Mouse (Mus musculus) myocyte (in vitro differentiated cells): Measurements from ENCODE around the gene Tmem39b. TPM values are rescaled to one million over a fixed set of nuclear protein-coding genes. Genes with fewer than 3 reads are reported as not detected.

Experiments used
- H3K27me3 ChIP-seq: one replicate; pipeline ENCODE4 v1.6.1; 2011; ENCODE audit not compliant: control insufficient read depth, insufficient read depth, insufficient read length
- H3K36me3 ChIP-seq: one replicate; pipeline ENCODE4 v1.6.1; 2011; ENCODE audit not compliant: control insufficient read depth, insufficient read depth
- H3K4me2 ChIP-seq: one replicate; pipeline ENCODE4 v1.6.1; 2011; ENCODE audit warnings: low read depth, control low read depth
- H3K4me3 ChIP-seq: one replicate; pipeline ENCODE4 v1.5.1; 2011; ENCODE audit warnings: mild to moderate bottlenecking, control low read depth, moderate library complexity
- H3K79me2 ChIP-seq: one replicate; pipeline ENCODE4 v1.6.1; 2011; ENCODE audit not compliant: control insufficient read depth, insufficient read depth
- H3ac ChIP-seq: one replicate; pipeline ENCODE4 v1.6.1; 2011; ENCODE audit not compliant: control insufficient read depth, insufficient read length
- CEBPB ChIP-seq: IDR thresholded peaks from 2 replicates; pipeline ENCODE4 v1.6.1; 2011; ENCODE audit warnings: mild to moderate bottlenecking, moderate library complexity; ENCODE audit not compliant: poor library complexity, insufficient read depth, severe bottlenecking
- E2F4 ChIP-seq: IDR thresholded peaks from one replicate; pipeline ENCODE4 v1.6.1; 2011; ENCODE audit warnings: mild to moderate bottlenecking, control low read depth, moderate library complexity; ENCODE audit not compliant: insufficient read depth
- MAX ChIP-seq: IDR thresholded peaks from one replicate; pipeline ENCODE4 v1.6.1; 2011; ENCODE audit warnings: low read depth, mild to moderate bottlenecking, control low read depth
- MYOD1 ChIP-seq, 3 experiments: IDR thresholded peaks; one replicate each; pipeline ENCODE4 v1.6.1; 2011; ENCODE audit warnings: control low read depth in 2 of 3, low read depth in 2 of 3, mild to moderate bottlenecking in 2 of 3, moderate library complexity in 1 of 3; ENCODE audit not compliant: insufficient read length in 2 of 3, control insufficient read depth in 1 of 3
- MYOG ChIP-seq, 3 experiments: IDR thresholded peaks; one replicate each; pipeline ENCODE4 v1.6.1; 2011; ENCODE audit warnings: control low read depth in 2 of 3, low read depth in 2 of 3, mild to moderate bottlenecking in 2 of 3; ENCODE audit not compliant: insufficient read length in 2 of 3, control insufficient read depth in 1 of 3, insufficient read depth in 1 of 3
- POLR2A ChIP-seq: IDR thresholded peaks from one replicate; pipeline ENCODE4 v1.6.1; 2011; ENCODE audit warnings: low read depth, mild to moderate bottlenecking, control low read depth, moderate library complexity; ENCODE audit not compliant: insufficient read length
- POLR2AphosphoS2 ChIP-seq: IDR thresholded peaks from one replicate; pipeline ENCODE4 v1.6.1; 2011; ENCODE audit warnings: low read depth, control low read depth; ENCODE audit not compliant: insufficient read length
- REST ChIP-seq: IDR thresholded peaks from one replicate; pipeline ENCODE4 v1.6.1; 2011; ENCODE audit warnings: mild to moderate bottlenecking, control low read depth, moderate library complexity; ENCODE audit not compliant: insufficient read depth, insufficient read length
- SRF ChIP-seq: IDR thresholded peaks from one replicate; pipeline ENCODE4 v1.6.1; 2011; ENCODE audit warnings: low read depth; ENCODE audit not compliant: control insufficient read depth, insufficient read length
- TCF12 ChIP-seq: IDR thresholded peaks from one replicate; pipeline ENCODE4 v1.6.1; 2011; ENCODE audit warnings: mild to moderate bottlenecking, control low read depth; ENCODE audit not compliant: poor library complexity, insufficient read depth, severe bottlenecking
- TCF3 ChIP-seq: IDR thresholded peaks from one replicate; pipeline ENCODE4 v1.6.1; 2011; ENCODE audit warnings: low read depth, control low read depth; ENCODE audit not compliant: insufficient read length
- USF1 ChIP-seq: IDR thresholded peaks from one replicate; pipeline ENCODE4 v1.6.1; 2011; ENCODE audit warnings: low read depth, mild to moderate bottlenecking, control low read depth, moderate library complexity
- polyA plus RNA-seq: library from polyadenylated mRNA; unstranded; fragments of >200 nt; fragmentation: generic; extraction: Trizol; gene quantifications from one replicate; pipeline ENCODE4 v1.2.1, GENCODE M21; 2012; ENCODE audit warnings: missing spikeins

Gene Tmem39b
- polyA plus RNA-seq, 1 experiment, result 9.7 TPM

DNA sequence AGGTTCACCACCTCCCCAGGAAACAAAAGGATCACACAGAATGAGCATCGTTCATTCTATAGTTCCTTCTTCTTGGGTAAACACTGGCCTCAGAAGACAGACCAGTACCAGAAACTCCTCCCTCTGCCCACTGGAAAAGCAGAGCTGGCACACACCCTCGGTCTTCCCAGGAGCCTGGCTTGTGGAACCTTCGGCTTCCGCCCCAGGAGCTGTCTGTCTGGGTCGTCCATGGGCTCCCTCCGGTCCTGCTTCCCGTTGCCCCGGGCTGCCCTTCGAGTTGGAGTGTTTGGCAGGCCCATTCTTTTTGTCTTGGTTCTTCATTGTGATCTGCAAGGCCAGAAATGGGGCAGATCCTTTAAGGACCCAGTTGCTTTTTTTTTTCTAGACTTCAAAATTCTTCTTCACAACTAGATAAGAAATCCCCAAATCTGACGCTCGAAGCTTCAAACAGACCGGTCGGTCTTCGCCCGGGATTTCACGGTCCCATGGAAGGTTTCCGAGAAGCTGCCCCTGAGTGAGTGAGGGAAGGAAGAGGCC lies 56.5 kb downstream of the Tmem39b start:
- peaks cover 25% of the 10 kb centered on the region for H3K79me2 ChIP-seq
- peaks cover 24% of the 10 kb centered on the region for H3K36me3 ChIP-seq
- H3K27me3 ChIP-seq, result no peaks in the 10 kb centered on the region
- H3K4me2 ChIP-seq, result peak overlapping the region; percentile 82
- H3K4me3 ChIP-seq, result peak overlapping the region; percentile 54
- TF ChIP-seq REST (no peak), MYOD1 (IDR thresholded peaks at IDR 0.05; ENCODE audit: control insufficient read depth in 1 of 3, insufficient read length in 2 of 3, low read depth in 2 of 3) (no peak), TCF3 (no peak), MYOG (IDR thresholded peaks at IDR 0.05; ENCODE audit: control insufficient read depth in 1 of 3, insufficient read depth in 1 of 3, insufficient read length in 2 of 3, low read depth in 2 of 3) (no peak), POLR2A (no peak), TCF12 (no peak)
- H3ac ChIP-seq, result peak overlapping the region; percentile 14

DNA sequence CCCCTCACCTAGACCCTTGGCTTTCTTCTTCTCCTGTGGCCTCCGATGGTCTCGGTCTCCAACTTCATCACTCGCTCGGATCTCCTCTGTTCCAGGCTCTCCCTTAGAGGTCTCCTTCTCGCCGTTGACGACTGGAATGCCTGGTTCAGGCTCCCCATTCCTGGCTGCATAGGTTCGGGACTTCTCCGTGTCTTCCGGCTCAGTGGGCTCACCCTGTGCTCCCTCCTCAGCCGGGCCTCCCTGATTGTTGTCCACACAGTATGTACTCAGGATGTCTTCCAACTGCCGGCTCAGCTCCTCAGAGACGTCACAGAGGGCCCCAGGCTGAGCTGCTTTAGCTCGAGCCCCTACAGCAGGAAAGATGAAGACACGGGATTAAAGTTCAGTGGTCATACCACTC lies 57.4 kb downstream of the Tmem39b start:
- H3ac ChIP-seq, result no peak overlapping the region
- H3K79me2 ChIP-seq, result peaks cover 25% of the 10 kb centered on the region
- no peaks in the 10 kb centered on the region for H3K27me3 ChIP-seq
- H3K36me3 ChIP-seq, result peaks cover 28% of the 10 kb centered on the region
- peak overlapping the region; percentile 82 for H3K4me2 ChIP-seq
- H3K4me3 ChIP-seq, result peak overlapping the region; percentile 54
- TF ChIP-seq MYOG (IDR thresholded peaks at IDR 0.05; ENCODE audit: control insufficient read depth in 1 of 3, insufficient read depth in 1 of 3, insufficient read length in 2 of 3, low read depth in 2 of 3), result no peak
- no peak for TF ChIP-seq SRF
- no peak for TF ChIP-seq POLR2AphosphoS2
- no peak for TF ChIP-seq MAX
- no peak for TF ChIP-seq MYOD1 (IDR thresholded peaks at IDR 0.05; ENCODE audit: control insufficient read depth in 1 of 3, insufficient read length in 2 of 3, low read depth in 2 of 3)
- TF ChIP-seq E2F4, result no peak
- no peak for TF ChIP-seq TCF12
- no peak for TF ChIP-seq POLR2A
- TF ChIP-seq TCF3, result no peak
- TF ChIP-seq CEBPB, result no peak
- no peak for TF ChIP-seq REST
- TF ChIP-seq USF1, result no peak

DNA sequence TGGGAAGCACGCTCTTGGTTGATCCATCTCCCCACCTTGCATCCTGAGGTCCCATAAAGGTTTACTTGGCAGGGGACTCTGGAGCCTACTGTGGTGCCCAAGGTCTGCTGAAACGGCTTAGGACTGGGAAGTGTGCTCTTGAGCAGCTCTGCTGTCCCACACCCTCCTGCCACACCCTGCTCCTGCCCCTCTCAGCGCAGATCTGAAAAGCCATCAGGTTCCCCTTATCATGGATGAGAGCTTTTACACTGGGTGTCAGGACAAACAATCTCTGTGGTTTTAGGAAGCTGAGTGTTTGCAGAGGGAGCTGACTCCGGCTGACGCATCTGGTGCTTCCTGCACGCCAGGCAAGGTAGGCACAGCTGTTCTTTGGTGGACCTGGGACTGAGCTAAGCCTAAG lies 62.8 kb downstream of the Tmem39b start:
- H3K4me3 ChIP-seq, result no peak overlapping the region
- peaks cover 39% of the 10 kb centered on the region for H3K36me3 ChIP-seq
- H3K27me3 ChIP-seq, result no peaks in the 10 kb centered on the region
- H3K79me2 ChIP-seq, result peaks cover 9% of the 10 kb centered on the region
- H3ac ChIP-seq, result no peak overlapping the region
- H3K4me2 ChIP-seq, result no peak overlapping the region
- no peak for TF ChIP-seq MAX
- no peak for TF ChIP-seq SRF
- TF ChIP-seq MYOD1 (IDR thresholded peaks at IDR 0.05; ENCODE audit: control insufficient read depth in 1 of 3, insufficient read length in 2 of 3, low read depth in 2 of 3), result no peak
- no peak for TF ChIP-seq E2F4
- TF ChIP-seq POLR2AphosphoS2, result no peak
- TF ChIP-seq MYOG (IDR thresholded peaks at IDR 0.05; ENCODE audit: control insufficient read depth in 1 of 3, insufficient read depth in 1 of 3, insufficient read length in 2 of 3, low read depth in 2 of 3), result no peak
- TF ChIP-seq CEBPB, result no peak
- no peak for TF ChIP-seq POLR2A
- no peak for TF ChIP-seq TCF12
- no peak for TF ChIP-seq USF1
- TF ChIP-seq REST, result no peak
- TF ChIP-seq TCF3, result no peak

DNA sequence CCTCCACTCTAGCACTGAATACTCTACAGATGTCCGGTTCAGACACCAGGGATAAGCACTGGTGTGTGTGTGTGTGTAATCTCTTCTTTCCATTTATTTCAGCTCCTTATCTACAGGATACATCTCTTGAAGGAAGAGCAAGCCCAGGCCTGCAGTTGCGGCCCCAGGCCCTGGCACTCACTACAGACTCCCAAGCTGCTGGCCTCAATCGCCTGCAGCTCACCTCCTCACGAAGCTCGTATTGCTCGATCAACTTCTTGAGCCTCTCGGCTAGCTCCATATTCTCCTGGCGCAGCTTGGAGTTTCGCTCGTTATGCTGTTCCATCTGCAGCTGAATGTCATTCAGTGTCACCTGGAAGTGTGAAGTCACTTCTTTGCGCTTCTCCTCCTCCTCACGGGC lies 64.8 kb downstream of the Tmem39b start:
- no peaks in the 10 kb centered on the region for H3K27me3 ChIP-seq
- H3K36me3 ChIP-seq, result peaks cover 31% of the 10 kb centered on the region
- no peak for TF ChIP-seq CEBPB
- no peak for TF ChIP-seq TCF12
- TF ChIP-seq REST, result no peak
- TF ChIP-seq SRF, result no peak
- no peak for TF ChIP-seq MYOD1 (IDR thresholded peaks at IDR 0.05; ENCODE audit: control insufficient read depth in 1 of 3, insufficient read length in 2 of 3, low read depth in 2 of 3)
- no peak for TF ChIP-seq E2F4
- no peak for TF ChIP-seq USF1
- no peak for TF ChIP-seq POLR2A
- no peak overlapping the region for H3ac ChIP-seq
- no peaks in the 10 kb centered on the region for H3K79me2 ChIP-seq
- no peak overlapping the region for H3K4me3 ChIP-seq
- H3K4me2 ChIP-seq, result no peak overlapping the region

DNA sequence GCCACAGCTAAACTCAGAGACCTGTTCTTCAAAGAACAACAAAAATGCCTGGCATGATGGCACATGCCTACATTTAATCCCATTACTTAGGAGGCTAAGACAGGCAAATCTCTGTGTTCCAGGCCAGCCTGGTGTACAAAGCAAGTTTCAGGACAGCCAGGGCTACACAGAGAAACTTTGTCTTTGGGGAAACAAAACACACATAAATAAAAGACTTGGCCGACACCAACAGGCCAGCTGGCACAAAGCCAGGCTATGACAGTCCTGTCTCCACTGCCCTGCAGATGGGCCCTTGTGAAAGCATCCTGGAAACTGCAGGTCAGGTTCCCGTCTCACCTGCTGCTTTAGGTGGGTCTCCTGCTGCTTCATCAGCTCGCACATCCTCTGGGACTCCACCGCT lies 65.7 kb downstream of the Tmem39b start:
- H3K27me3 ChIP-seq, result no peaks in the 10 kb centered on the region
- H3K4me3 ChIP-seq, result no peak overlapping the region
- H3K36me3 ChIP-seq, result peaks cover 27% of the 10 kb centered on the region
- H3ac ChIP-seq, result no peak overlapping the region
- no peak for TF ChIP-seq TCF12
- TF ChIP-seq MAX, result no peak
- TF ChIP-seq E2F4, result no peak
- no peak for TF ChIP-seq SRF
- TF ChIP-seq POLR2AphosphoS2, result no peak
- TF ChIP-seq MYOG (IDR thresholded peaks at IDR 0.05; ENCODE audit: control insufficient read depth in 1 of 3, insufficient read depth in 1 of 3, insufficient read length in 2 of 3, low read depth in 2 of 3), result no peak
- TF ChIP-seq POLR2A, result no peak
- TF ChIP-seq MYOD1 (IDR thresholded peaks at IDR 0.05; ENCODE audit: control insufficient read depth in 1 of 3, insufficient read length in 2 of 3, low read depth in 2 of 3), result no peak
- TF ChIP-seq CEBPB, result no peak
- no peak for TF ChIP-seq TCF3
- TF ChIP-seq USF1, result no peak
- no peaks in the 10 kb centered on the region for H3K79me2 ChIP-seq
- no peak overlapping the region for H3K4me2 ChIP-seq
